In the genomic region with DNA sequence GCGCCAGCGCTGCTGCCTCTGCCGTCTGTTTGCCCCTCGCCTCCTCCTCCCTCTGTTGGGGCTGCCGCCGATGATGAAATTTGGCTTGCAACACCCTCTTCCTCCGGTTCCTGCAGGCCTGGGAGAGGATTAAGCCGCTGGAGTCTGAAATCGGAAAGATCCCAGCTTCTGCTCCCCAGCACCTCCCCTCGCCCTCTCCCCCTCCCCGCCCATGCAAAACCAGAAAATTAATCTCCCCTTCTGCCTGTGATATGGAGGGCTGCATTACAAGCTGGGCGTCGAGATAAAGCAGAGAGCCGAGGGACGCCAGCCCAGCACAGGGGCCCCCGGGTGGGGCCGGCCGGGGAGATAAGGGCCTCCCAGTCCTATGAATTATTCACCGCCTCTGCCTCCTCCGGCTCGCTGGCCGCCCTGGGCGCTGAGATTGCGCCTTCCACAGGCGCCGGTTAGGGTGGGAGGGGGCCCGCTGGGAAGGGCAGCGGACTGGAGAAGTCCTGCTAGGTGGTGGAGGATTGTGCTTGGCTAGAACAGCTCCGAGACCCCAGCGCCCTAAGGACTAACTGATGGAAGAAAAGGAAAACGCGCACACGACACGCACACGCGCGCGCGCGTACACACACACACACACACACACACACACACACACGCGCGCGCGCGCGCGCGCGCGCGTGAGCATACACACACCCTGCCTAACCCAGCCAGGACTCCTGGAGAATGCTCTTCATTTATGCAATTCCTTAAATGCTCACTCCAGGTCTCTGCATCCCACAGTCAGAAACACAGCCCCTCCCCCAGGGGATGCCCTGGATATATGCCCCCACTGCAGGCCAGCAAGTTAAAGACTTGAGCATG, we compare ENCODE assay signal across 8 mouse cellular contexts. TPM values are rescaled to one million over a fixed set of nuclear protein-coding genes. Genes with fewer than 3 reads are reported as not detected.
A peak's percentile ranks its signal among the peaks of the same experiment; 100 is the strongest.
DNase-seq lines count a peak whose midpoint lies in the region; ATAC-seq and TF ChIP-seq lines count a peak whose summit lies in the region.

No protein-coding gene starts in this region.

- H3K4me3 ChIP-seq in kidney, embryonic 15.5 days (replicated peaks), result peak overlapping the region; percentile 42
- peak overlapping the region; percentile 40 for H3K4me3 ChIP-seq in liver, embryonic 11.5 days (ENCODE audit: low read depth, low read length)
- peak overlapping the region; percentile 35 for H3K4me3 ChIP-seq in midbrain, postnatal 0 days (ENCODE audit: low read depth, low read length)

- peak; percentile 85 for ATAC-seq in kidney, embryonic 15.5 days (replicated peaks; ENCODE audit: low FRiP score)
- peak; percentile 95 for ATAC-seq in liver, embryonic 11.5 days (replicated peaks; ENCODE audit: low FRiP score)
- peak; percentile 76 for ATAC-seq in midbrain, postnatal 0 days (ENCODE audit: low FRiP score)

- WGBS in kidney, embryonic 15.5 days, result under 1% methylated on average over 33 of the region's 52 CpGs
- under 1% methylated on average over 52 of the region's 52 CpGs for WGBS in liver, embryonic 11.5 days
- WGBS in midbrain, postnatal 0 days, result under 1% methylated on average over 40 of the region's 52 CpGs

- peak overlapping the region; percentile 27 for H3K9ac ChIP-seq in kidney, embryonic 15.5 days
- H3K9ac ChIP-seq in liver, embryonic 11.5 days (ENCODE audit: low read depth, low read length), result peak overlapping the region; percentile 46; the same call in 1 of the 2 replicates
- peak overlapping the region; percentile 74 for H3K9ac ChIP-seq in midbrain, postnatal 0 days (replicated peaks; ENCODE audit: low read length, poor library complexity, severe bottlenecking)

- 0 out of 2 replicates have a peak overlapping the region, but pooled peaks have one; percentile 55 for H3K27ac ChIP-seq in kidney, embryonic 15.5 days
- peak overlapping the region; percentile 50; the same call in 1 of the 2 replicates for H3K27ac ChIP-seq in liver, embryonic 11.5 days (ENCODE audit: low read depth, low read length)
- H3K27ac ChIP-seq in midbrain, postnatal 0 days (ENCODE audit: low read depth, low read length), result peak overlapping the region; percentile 78

- intact Hi-C loops in gastrocnemius, postnatal 36 days (cut with DNase I), result no loop called here

- H3K9me3 ChIP-seq in kidney, embryonic 15.5 days (replicated peaks), result no peaks in the 10 kb centered on the region
- H3K9me3 ChIP-seq in liver, embryonic 11.5 days (ENCODE audit: control insufficient read depth, low read length), result no peaks in the 10 kb centered on the region
- H3K9me3 ChIP-seq in midbrain, postnatal 0 days (ENCODE audit: low read length), result no peaks in the 10 kb centered on the region

- DNase-seq in 416B (ENCODE audit: low read depth), result peak; percentile 94
- peak; percentile 35 to 42 for DNase-seq in adrenal gland, adult 18-20 months (ENCODE audit: low spot score in 2 of 2)
- peak; percentile 69 for DNase-seq in embryo, embryonic 10.5 days (ENCODE audit: low spot score)
- peak; percentile 31 to 34 for DNase-seq in gastrocnemius, postnatal 36 days
- DNase-seq in liver, embryonic 11.5 days (ENCODE audit: low spot score), result peak; percentile 88
- peak; percentile 79 for DNase-seq in midbrain, postnatal 0 days (ENCODE audit: low spot score)
- peak; percentile 59 for DNase-seq in urinary bladder, postnatal 14 days (ENCODE audit: low spot score)

- TF ChIP-seq CTCF in midbrain, postnatal 0 days (IDR thresholded peaks at IDR 0.05), result no peak

- peaks cover 30% of the 10 kb centered on the region for H3K4me1 ChIP-seq in kidney, embryonic 15.5 days
- peaks cover 31% of the 10 kb centered on the region for H3K4me1 ChIP-seq in liver, embryonic 11.5 days (replicated peaks; ENCODE audit: control insufficient read depth, insufficient read depth, low read length)
- H3K4me1 ChIP-seq in midbrain, postnatal 0 days (ENCODE audit: insufficient read depth, low read length), result peaks cover 9% of the 10 kb centered on the region; the same call in 1 of the 2 replicates

- peak overlapping the region; percentile 74 for H3K4me2 ChIP-seq in kidney, embryonic 15.5 days
- peak overlapping the region; percentile 70 for H3K4me2 ChIP-seq in liver, embryonic 11.5 days
- H3K4me2 ChIP-seq in midbrain, postnatal 0 days (ENCODE audit: low read depth, low read length, poor library complexity, severe bottlenecking), result peak overlapping the region; percentile 65

- H3K36me3 ChIP-seq in kidney, embryonic 15.5 days, result no peaks in the 10 kb centered on the region
- no peaks in the 10 kb centered on the region for H3K36me3 ChIP-seq in liver, embryonic 11.5 days (ENCODE audit: control insufficient read depth, insufficient read depth, low read length)
- H3K36me3 ChIP-seq in midbrain, postnatal 0 days (ENCODE audit: insufficient read depth, low read length), result no peaks in the 10 kb centered on the region

- peaks cover 72% of the 10 kb centered on the region for H3K27me3 ChIP-seq in kidney, embryonic 15.5 days
- H3K27me3 ChIP-seq in liver, embryonic 11.5 days (replicated peaks; ENCODE audit: control insufficient read depth, insufficient read depth, low read length), result peaks cover 68% of the 10 kb centered on the region
- no peaks in the 10 kb centered on the region for H3K27me3 ChIP-seq in midbrain, postnatal 0 days (ENCODE audit: insufficient read depth, low read length)

RNA-seq across cellular contexts. Expression of a gene that starts 5.3 kb away (rescaled TPM):
- under 1 TPM; 0.50 to 0.70 TPM for total RNA-seq in adrenal gland, adult 18-20 months (2021)
- under 1 TPM; 0.10 TPM for total RNA-seq in gastrocnemius, postnatal 36 days (2021)
- 1.4 and 1.8 TPM in 2 replicates for polyA plus RNA-seq in kidney, embryonic 15.5 days (2015; fragmentation: Nextera tagmentation; extraction: Ambion mirVana)
- polyA plus RNA-seq in liver, embryonic 11.5 days (2014; fragmentation: Nextera tagmentation; extraction: Ambion mirVana), result 2.3 TPM in 2 replicates
- total RNA-seq in midbrain, postnatal 0 days (2014; rRNA removed), result 138 and 150 TPM in 2 replicates
- polyA plus RNA-seq in midbrain, postnatal 0 days (2015; fragmentation: Nextera tagmentation; extraction: Ambion mirVana), result 37.3 and 42.1 TPM in 2 replicates

RNA-seq across cellular contexts. Expression of a gene that starts 13.4 kb away (rescaled TPM):
- 1 to 10 TPM; 3.1 to 3.3 TPM for total RNA-seq in adrenal gland, adult 18-20 months (2021)
- 1 to 10 TPM; 1.9 to 2.4 TPM for total RNA-seq in gastrocnemius, postnatal 36 days (2021)
- 141 and 147 TPM in 2 replicates for polyA plus RNA-seq in kidney, embryonic 15.5 days (2015; fragmentation: Nextera tagmentation; extraction: Ambion mirVana)
- polyA plus RNA-seq in liver, embryonic 11.5 days (2014; fragmentation: Nextera tagmentation; extraction: Ambion mirVana), result 91.2 and 111 TPM in 2 replicates
- 27.0 and 32.9 TPM in 2 replicates for total RNA-seq in midbrain, postnatal 0 days (2014; rRNA removed)
- polyA plus RNA-seq in midbrain, postnatal 0 days (2015; fragmentation: Nextera tagmentation; extraction: Ambion mirVana), result 27.2 TPM in 2 replicates

RNA-seq across cellular contexts. Expression of a gene that starts 37.1 kb away (rescaled TPM):
- total RNA-seq in adrenal gland, adult 18-20 months (2021), result 10 to 100 TPM; 43.1 to 44.2 TPM
- total RNA-seq in gastrocnemius, postnatal 36 days (2021), result 1 to 10 TPM; 5.5 to 6.1 TPM
- polyA plus RNA-seq in kidney, embryonic 15.5 days (2015; fragmentation: Nextera tagmentation; extraction: Ambion mirVana), result 55.3 and 57.4 TPM in 2 replicates
- polyA plus RNA-seq in liver, embryonic 11.5 days (2014; fragmentation: Nextera tagmentation; extraction: Ambion mirVana), result 26.7 and 28.5 TPM in 2 replicates
- 83.0 and 93.0 TPM in 2 replicates for total RNA-seq in midbrain, postnatal 0 days (2014; rRNA removed)
- polyA plus RNA-seq in midbrain, postnatal 0 days (2015; fragmentation: Nextera tagmentation; extraction: Ambion mirVana), result 77.7 and 92.2 TPM in 2 replicates

RNA-seq across cellular contexts. Expression of a gene that starts 40.5 kb away (rescaled TPM):
- 10 to 100 TPM; 19.1 to 42.3 TPM for total RNA-seq in adrenal gland, adult 18-20 months (2021)
- total RNA-seq in gastrocnemius, postnatal 36 days (2021), result 1 to 10 TPM in 1 of 2 experiments, not detected in 1; 1.2 TPM
- not detected in 2 replicates for polyA plus RNA-seq in kidney, embryonic 15.5 days (2015; fragmentation: Nextera tagmentation; extraction: Ambion mirVana)
- polyA plus RNA-seq in liver, embryonic 11.5 days (2014; fragmentation: Nextera tagmentation; extraction: Ambion mirVana), result not detected in 2 replicates
- not detected in 2 replicates for total RNA-seq in midbrain, postnatal 0 days (2014; rRNA removed)
- polyA plus RNA-seq in midbrain, postnatal 0 days (2015; fragmentation: Nextera tagmentation; extraction: Ambion mirVana), result not detected in 2 replicates

RNA-seq across cellular contexts. Expression of a gene that starts 52.5 kb away (rescaled TPM):
- total RNA-seq in adrenal gland, adult 18-20 months (2021), result 1,000 to 10,000 TPM; 1,249 to 2,641 TPM
- total RNA-seq in gastrocnemius, postnatal 36 days (2021), result 100 to 1,000 TPM; 569 to 657 TPM
- polyA plus RNA-seq in kidney, embryonic 15.5 days (2015; fragmentation: Nextera tagmentation; extraction: Ambion mirVana), result 23.0 and 28.5 TPM in 2 replicates
- polyA plus RNA-seq in liver, embryonic 11.5 days (2014; fragmentation: Nextera tagmentation; extraction: Ambion mirVana), result 3.4 and 4.3 TPM in 2 replicates
- 2.8 and 3.3 TPM in 2 replicates for total RNA-seq in midbrain, postnatal 0 days (2014; rRNA removed)
- 1.1 and 1.2 TPM in 2 replicates for polyA plus RNA-seq in midbrain, postnatal 0 days (2015; fragmentation: Nextera tagmentation; extraction: Ambion mirVana)

Comparison
In these comparisons a context has a peak if more than half of its experiments do, and no peak if none do; other contexts are left out.
1. Peak in every context shown above with its lines: DNase-seq, ATAC-seq, H3K4me3 ChIP-seq and H3K27ac ChIP-seq.
2. DNase-seq: peak in every context shown above with its lines; median percentile 94 in 416B; 88 in liver, embryonic 11.5 days; 79 in midbrain, postnatal 0 days; 69 in embryo, embryonic 10.5 days; 59 in urinary bladder, postnatal 14 days; 38 in adrenal gland, adult 18-20 months; 32 in gastrocnemius, postnatal 36 days.
3. RNA of a gene that starts 5.3 kb away (total RNA-seq): 138 to 150 TPM in midbrain, postnatal 0 days; 0.50 to 0.70 TPM in adrenal gland, adult 18-20 months and 0.10 TPM in gastrocnemius, postnatal 36 days; every median in the first group is over 10 times any median in the second.
4. RNA of a gene that starts 37.1 kb away (total RNA-seq): 83.0 to 93.0 TPM in midbrain, postnatal 0 days and 43.1 to 44.2 TPM in adrenal gland, adult 18-20 months; 5.5 to 6.1 TPM in gastrocnemius, postnatal 36 days; every median in the first group is over 4 times any median in the second.